Mouse (Mus musculus): Measurements from ENCODE around the gene Ralgps1. TPM values are rescaled to one million over a fixed set of nuclear protein-coding genes. Genes with fewer than 3 reads are reported as not detected.
"Not testable (repeated sequence)": the region's sequence is repeated elsewhere in the genome, so short reads cannot be mapped to it uniquely, and the experiment has no call there.

The Ralgps1 gene
- total RNA-seq, 2 experiments from 2014 or later = 60.3 to 64.5 TPM

GRCm38 (mm10) chr2:33223656-33224358 lies 147.5 kb downstream of the Ralgps1 start:
- no peak for DNase-seq (ENCODE audit: low spot score in 2 of 2)
- intact Hi-C loops (cut with DNase I) = no loop called here

DNA sequence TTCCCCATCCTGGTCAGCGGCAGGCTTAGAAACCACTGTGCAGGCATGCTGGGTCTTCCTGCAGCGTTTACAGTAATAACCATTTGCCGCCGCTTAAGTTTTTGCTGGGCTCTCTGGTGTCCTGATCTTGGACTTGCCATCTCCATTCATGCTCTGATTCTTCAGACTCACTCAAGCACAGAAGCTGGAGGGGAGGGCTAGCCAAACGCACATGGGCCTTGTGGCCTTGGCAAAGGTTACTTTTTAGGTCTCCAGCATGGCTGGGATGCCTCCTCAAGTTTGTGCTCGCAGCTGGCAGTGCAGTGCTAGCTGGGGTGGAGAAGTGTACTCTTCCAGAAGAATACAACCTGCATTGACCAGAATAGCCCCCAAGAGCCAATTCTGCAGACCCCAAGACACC lies 148.8 kb downstream of the Ralgps1 start:
- DNase-seq (ENCODE audit: low spot score in 2 of 2) = no peak
- intact Hi-C loops (cut with DNase I) = no loop called here

GRCm38 (mm10) chr2:33221339-33221900 lies 149.9 kb downstream of the Ralgps1 start:
- no peak for DNase-seq (ENCODE audit: low spot score in 2 of 2)
- intact Hi-C loops (cut with DNase I) = no loop called here

- no peak for DNase-seq (ENCODE audit: low spot score in 2 of 2)
- intact Hi-C loops (cut with DNase I) = no loop called here
Observed at GRCm38 (mm10) chr2:33220674-33221338, 150.5 kb downstream of the Ralgps1 start.

GRCm38 (mm10) chr2:33220246-33220645 lies 151.0 kb downstream of the Ralgps1 start:
- no peak for DNase-seq (ENCODE audit: low spot score in 2 of 2)
- intact Hi-C loops (cut with DNase I) = no loop called here

GRCm38 (mm10) chr2:33219637-33220036 lies 151.6 kb downstream of the Ralgps1 start:
- no peak for DNase-seq (ENCODE audit: low spot score in 2 of 2)
- intact Hi-C loops (cut with DNase I) = loop anchor here (5.0 kb wide), 1 partner anchor 128 kb away; no protein-coding TSS in a partner anchor

DNA sequence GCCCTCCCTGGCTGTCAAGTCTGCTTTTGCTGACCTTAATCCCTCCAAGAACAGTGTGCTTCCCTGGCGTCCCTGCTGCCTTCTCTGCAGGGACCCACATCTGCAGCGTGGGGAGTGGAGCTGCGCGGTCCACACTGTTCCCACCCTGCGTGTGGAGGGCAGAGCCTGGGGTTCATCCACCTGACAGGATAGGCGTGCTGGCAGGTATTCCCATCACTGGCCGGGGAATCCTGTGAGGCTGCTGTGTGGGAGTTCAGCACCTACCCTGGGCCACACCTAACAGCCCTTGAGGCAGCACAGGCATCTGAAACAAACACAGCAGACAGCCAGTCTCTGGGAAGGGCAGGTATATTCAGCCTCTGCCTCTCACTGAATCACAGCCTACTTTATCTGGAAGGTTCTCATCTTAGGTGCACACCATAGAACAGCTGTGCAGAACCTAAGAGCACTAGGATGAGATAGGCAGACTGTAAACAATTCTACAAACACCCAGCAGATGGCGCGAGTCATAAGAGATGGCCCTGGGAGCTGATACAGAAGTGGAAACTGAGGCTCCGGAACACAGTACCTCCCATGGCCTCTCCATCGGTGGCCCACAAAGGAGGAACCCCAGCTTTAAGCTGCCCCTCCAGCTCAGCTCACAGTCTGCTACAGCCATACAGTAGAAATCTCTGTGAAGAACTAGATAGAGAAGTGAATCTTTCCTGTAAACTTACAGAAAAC lies 152.2 kb downstream of the Ralgps1 start:
- peak in 1 of 2 experiments; percentile 64 for DNase-seq (ENCODE audit: low spot score in 2 of 2)
- intact Hi-C loops (cut with DNase I) = loop anchor here (5.0 kb wide), 1 partner anchor 128 kb away; no protein-coding TSS in a partner anchor

DNA sequence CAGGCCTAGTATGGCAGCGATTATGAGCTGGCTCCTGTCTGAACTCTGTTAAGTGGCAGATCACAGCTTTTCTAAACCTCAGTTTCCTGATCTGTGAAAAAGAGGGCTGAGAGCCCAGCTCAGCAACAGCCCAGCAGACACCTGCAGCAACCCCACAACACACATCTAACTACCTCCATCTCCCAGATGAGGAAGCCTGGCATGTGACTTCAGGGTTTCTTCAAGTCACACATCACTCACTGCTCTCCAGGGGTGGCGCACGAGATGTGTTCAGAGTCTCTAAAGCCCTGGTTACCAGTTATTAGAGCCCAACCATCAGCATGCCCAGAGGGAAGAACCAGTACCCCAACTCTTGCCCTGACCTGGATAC lies 153.9 kb downstream of the Ralgps1 start:
- no peak for DNase-seq (ENCODE audit: low spot score in 2 of 2)
- intact Hi-C loops (cut with DNase I) = loop anchor here (5.0 kb wide), 1 partner anchor 130 kb away; no protein-coding TSS in a partner anchor

DNA sequence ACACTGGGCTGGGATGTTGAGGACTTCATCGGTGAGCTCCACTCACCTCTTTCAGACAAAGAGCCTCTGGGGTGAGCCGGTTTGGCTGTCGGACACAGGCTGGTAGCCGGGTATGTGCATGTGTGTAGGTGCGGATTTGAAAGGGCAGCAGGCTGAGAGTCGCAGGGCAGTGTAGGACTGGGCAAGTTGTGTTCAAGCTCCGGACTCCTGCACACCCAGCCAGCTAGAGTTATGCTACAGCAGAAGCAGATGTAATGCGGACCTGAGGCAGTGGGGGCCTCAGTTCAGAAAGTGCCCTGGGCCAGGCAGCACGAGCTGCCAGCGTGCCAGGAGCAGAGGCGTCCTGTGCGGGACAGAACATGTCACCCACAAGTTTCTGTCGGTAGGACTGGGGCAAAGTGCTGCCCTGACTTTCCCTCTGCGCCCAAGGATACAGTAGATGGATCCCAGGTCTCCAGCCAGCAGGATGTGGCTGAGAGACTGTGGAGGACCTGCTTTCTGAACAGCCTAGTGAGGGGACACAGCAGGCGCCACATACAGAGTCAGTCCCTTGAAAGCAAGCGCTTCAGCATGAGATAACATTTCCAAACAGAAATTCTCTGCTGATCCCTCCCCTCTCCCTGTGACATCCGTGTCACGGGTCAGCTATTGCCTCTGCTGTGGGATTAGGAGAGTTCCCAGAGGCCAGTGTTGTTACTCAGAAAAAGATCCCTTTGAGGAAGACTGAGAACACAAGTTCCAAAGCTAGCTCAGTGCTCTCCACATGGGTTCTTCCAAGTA lies 154.5 kb downstream of the Ralgps1 start:
- no peak for DNase-seq (ENCODE audit: low spot score in 2 of 2)
- intact Hi-C loops (cut with DNase I) = loop anchor here (5.0 kb wide), 1 partner anchor 130 kb away; no protein-coding TSS in a partner anchor

GRCm38 (mm10) chr2:33215700-33216509 lies 155.4 kb downstream of the Ralgps1 start, which contains the start of gene Angptl2:
TSS of gene Angptl2 (plus strand) at chr2:33216069.
- intact Hi-C loops (cut with DNase I) = loop anchor here (5.0 kb wide), 1 partner anchor 131 kb away; no protein-coding TSS in a partner anchor
- DNase-seq (ENCODE audit: low spot score in 2 of 2) = peak; percentile 68 to 69

DNA sequence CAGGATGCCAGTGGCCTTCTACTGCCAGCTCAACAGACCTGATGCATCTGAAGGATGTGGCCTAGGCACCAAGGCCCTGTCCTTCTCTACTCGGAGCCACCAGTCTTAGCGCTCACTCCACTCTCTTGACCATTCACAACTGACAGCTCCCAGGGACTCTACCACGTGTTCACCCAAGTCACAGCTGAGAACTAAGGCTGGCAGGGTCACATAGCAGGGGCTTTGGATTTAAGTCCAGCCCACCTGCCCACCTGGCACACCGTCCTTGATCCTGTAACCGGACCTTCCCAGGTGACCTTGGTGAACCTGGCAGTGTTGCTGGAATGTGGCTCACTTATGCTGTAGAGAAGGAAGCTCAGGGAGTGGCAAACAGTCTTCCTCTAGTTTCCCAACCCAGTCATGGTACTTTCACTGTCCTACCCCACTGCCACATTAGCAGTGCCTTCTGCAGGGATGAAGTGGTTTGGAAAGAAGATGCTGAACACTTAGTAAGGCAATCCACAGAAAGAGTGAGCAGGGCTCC lies 156.0 kb downstream of the Ralgps1 start:
- DNase-seq (ENCODE audit: low spot score in 2 of 2) = no peak
- intact Hi-C loops (cut with DNase I) = loop anchor here (5.0 kb wide), 1 partner anchor 132 kb away; no protein-coding TSS in a partner anchor

GRCm38 (mm10) chr2:33211263-33211662 lies 160.0 kb downstream of the Ralgps1 start:
- DNase-seq (ENCODE audit: low spot score in 2 of 2); intact Hi-C loops (cut with DNase I): not testable (repeated sequence)

DNA sequence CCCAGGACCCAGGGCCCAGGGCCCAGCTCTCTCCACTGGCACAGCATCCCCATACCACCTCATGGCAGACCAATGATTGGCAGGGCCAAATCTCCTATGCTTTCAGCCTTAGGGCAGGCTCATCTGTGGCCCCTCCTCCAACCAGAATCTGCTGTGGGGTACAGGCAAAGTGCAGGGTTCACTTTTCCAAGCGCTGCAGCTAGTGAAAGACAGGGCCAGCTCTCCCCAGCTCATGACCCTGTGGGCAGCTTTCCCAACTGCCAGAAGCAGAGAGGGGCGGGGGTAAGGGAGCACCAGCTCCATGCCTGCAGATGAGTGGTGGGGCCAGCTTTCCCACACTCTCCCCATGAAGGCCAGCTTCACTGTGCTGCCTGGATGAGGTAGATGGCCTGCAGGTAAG lies 160.4 kb downstream of the Ralgps1 start:
- intact Hi-C loops (cut with DNase I) = no loop called here
- DNase-seq (ENCODE audit: low spot score in 2 of 2) = no peak

DNA sequence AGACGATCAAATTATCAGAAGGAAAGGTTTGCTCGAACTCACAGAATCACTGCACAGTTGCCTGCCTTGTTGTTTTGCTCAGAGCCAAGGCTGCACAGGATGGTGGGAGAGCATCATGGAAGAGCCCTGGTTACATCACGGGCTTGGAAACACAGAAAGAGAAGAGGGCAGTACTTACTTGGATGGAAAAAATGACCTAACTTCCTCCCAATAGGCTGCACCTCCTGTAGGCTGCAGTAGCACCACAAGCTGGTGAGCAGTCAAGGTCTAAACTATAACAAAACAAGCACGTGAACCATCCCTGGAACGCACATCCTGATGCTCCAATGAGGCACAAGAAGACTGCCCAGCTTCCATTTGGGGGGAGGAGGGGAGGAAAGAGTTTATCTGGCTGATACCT lies 163.2 kb downstream of the Ralgps1 start:
- intact Hi-C loops (cut with DNase I) = no loop called here
- DNase-seq (ENCODE audit: low spot score in 2 of 2) = no peak

DNA sequence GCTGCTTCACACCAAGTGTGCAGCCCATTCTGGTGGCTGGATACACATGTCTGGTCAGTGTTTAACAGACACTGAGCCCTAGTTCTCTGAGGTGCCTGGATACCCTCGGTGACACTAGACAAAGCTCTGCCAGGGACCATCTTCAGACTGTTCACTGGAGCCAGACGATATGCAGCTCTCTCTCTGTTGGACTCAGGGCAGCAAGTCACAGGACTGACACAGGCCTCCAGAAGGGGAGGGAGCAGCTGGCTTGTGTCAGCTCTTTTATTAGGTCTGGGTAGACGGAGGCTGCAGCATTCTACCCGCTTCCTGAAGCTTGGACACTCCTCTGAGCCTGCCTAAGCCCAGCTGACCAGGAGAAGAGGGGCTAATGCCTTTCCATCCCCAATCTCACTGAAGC lies 164.2 kb downstream of the Ralgps1 start:
- DNase-seq (ENCODE audit: low spot score in 2 of 2) = no peak
- intact Hi-C loops (cut with DNase I) = no loop called here

DNA sequence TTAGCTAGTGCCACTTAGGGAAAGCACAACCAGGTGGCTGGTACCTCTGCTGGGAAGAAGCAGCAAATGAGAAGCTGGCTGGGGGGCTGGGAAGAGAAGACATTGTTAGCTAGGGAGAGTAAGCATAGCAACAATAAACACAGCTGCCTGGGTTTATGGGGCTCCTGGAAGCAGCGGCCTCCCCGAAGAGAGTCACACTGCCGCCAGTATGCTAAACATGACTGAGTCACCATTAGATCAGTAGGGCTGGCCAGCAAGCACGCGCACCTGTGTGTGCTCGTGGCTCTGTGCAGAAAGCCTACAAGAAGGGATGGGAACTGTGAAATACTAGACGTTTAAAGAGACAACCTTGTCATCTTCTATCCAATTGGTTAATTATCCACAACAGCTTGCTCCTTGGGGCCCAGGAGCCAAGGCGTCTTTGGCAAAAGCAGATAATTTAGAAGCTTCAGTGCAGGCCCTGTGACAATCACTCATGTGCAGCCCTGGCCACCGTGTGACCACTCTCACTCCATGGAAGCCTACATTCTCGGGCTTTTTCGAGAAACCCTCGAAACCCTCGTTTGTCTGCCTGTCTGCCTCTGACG lies 165.3 kb downstream of the Ralgps1 start:
- intact Hi-C loops (cut with DNase I) = no loop called here

GRCm38 (mm10) chr2:33204980-33205379 lies 166.3 kb downstream of the Ralgps1 start:
- no peak for DNase-seq (ENCODE audit: low spot score in 2 of 2)
- intact Hi-C loops (cut with DNase I) = no loop called here

More for the DNA sequence above, 165.3 kb downstream of the Ralgps1 start:
- DNase-seq (ENCODE audit: low spot score in 2 of 2) = no peak

GRCm38 (mm10) chr2:33203284-33203683 lies 168.0 kb downstream of the Ralgps1 start:
- intact Hi-C loops (cut with DNase I) = no loop called here

More at GRCm38 (mm10) chr2:33203284-33203683, 168.0 kb downstream of the Ralgps1 start:
- no peak for DNase-seq (ENCODE audit: low spot score in 2 of 2)
